Mouse (Mus musculus): ENCODE data around the gene Nfkbil1. TPM values are rescaled to one million over a fixed set of nuclear protein-coding genes. Genes with fewer than 3 reads are reported as not detected.

Nfkbil1 gene
- polyA plus RNA-seq, 2 experiments from 2014 or later: 3.4 to 4.4 TPM

DNA sequence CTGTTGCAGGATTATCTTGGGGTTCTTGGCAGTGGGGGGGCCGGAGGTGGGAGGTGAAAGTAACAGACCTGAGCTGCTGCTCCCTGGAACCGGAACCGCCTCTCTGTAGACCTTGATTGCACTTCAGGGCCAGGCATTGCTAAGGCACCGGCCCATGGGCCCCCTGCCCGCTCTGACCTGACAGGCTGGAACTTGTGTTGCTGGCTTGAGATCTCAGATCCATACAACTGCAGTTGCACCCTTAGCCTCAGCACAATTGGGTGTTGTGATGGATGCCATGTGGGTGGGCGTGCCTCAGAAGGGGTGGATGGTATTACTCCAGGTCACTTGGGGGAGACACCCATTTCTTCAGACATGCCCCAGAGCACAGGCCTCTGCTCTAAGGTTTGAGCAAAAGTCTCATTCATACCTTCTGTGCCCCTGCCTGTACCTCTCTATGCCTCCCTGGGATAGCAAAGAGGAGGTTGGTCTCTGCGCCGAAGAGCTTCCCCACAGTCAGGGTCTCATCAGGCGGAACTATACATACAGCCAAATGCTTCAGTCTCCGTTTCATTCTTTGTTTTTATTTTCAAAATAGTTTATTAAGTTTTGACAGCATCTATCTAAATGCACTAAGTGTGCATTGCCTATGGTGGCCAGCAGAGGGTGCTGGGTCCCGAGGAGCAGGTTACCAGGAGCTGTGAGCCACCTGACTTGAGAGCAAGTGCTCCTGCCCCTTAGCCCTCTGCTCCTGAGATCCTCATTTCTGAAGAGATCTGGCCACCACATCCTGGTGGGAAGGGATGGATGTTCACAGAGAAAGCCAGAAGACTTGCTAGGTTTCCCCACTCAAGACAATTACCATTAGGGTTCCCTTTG lies 18.9 kb upstream of the Nfkbil1 start:
- peak; percentile 30 for ATAC-seq

- ATAC-seq: no peak
These were observed 17.9 kb upstream of the Nfkbil1 start for GRCm38 (mm10) chr17:35253293-35254093.

- no peak for ATAC-seq
These were observed 17.2 kb upstream of the Nfkbil1 start for GRCm38 (mm10) chr17:35252619-35253292.

GRCm38 (mm10) chr17:35251981-35252380 lies 16.4 kb upstream of the Nfkbil1 start:
- ATAC-seq: no peak

DNA sequence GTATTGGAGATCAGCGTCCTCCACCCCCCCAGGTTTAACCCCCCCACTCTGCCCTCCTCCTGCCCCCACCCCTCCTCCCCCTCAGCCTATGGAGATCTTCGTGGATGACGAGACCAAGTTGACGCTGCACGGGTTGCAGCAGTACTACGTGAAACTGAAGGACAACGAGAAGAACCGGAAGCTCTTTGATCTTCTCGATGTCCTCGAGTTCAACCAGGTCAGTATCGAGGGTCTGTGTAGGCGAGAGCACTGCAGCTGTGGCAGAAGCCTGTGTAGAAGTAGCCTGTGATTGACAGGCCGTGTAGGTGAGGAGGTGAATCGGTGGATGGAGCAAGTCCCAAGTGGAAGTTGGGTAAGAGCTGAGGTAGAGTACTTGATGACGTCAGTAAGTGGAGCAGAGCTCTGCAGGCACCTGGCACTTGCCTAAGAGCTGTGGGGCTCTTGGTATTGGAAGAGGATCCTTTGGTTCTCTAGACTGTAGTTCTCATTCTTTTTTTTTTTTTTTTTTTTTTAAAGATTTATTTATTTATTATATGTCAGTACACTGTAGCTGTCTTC lies 15.6 kb upstream of the Nfkbil1 start:
- no peak for ATAC-seq

DNA sequence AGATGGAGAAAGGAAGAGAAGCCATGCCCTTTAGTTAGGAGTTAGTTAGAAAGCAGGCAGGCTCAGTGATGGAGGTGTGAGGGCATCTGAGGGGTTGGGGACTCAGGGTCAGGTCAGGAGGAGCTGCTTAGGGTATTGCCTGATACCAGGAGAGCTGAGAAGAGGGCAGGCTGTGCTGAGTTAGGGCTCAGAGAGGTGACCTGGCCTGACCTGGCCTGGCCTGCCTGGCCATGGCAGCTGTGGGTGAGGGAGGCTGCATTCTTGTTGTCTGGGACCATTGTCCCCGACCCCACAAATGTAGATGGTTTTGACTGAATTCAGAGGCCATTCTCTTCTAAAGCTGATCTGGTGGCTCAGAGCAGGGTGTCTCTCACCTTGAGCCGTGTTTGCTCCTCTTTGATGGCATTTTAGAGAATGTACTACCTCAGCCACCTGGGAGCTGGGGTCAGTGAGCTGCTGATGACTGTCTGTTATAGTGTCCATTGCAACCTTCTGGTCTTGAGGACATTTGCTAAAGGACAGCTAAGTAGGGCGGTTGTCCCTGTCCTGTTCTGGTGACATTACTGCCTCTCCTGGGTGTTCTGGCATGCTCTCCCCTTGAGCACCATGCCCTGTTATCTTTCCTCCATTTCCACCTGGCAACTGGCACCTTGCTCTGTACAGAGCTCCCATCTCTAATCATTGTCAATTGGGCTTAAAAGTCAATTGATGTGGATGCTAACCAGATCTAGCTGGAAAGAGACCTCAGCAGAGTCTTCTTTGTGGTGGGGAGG lies 14.9 kb upstream of the Nfkbil1 start:
- ATAC-seq: no peak

DNA sequence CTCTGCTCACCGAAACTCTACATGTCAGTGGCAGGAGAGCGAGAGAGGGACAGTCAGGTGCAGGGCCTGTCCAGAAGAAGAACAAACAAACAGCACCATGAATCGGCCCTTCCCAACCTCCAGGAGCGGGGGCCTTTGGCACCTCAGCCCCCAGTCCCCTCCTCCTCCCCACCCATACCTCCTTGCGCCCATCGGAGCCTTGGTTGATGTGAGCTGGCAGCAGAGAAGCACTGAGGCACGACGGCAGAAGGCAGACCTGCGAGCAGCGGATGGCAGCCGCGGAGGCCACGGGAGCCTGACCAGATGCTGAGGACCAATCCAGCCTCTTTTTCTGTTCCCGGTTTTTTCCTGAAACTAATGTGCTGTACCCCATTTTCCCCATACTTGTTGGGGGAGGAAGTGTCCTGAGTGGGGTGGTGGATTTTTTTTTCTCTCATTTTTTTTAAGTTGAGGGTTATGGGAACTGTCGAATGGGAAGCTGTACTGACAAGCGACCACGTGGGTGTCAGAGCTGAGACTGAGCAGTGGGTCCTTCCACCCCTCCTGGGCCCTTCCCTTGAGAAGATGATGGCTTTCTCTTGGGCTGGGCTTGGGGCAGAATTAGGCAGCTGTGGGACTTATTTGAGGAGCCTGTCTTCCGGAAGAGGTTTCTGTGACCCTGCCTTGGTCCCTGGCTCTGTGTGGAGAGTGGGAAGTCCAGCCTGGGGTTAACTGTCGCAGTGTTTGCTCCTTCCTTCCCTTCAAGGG lies 14.0 kb upstream of the Nfkbil1 start:
- no peak for ATAC-seq

DNA sequence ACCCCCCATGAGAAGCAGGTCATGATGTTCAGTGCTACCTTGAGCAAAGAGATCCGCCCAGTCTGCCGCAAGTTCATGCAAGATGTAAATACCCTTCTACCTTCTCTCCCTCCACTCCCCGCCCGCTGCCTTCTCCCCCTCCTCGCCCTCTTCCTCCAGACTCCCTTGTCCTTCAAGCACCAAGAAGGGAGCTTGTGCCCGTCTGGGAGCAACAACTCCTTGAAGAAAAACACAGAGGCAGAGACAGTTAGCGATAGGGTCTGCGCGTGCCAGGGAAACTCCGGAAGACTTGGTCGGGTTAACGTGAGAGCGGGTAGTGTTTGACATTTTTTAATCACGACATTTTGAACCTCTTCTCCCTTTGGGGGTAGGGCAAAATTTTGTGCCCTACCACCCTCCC lies 13.4 kb upstream of the Nfkbil1 start:
- no peak for ATAC-seq

GRCm38 (mm10) chr17:35247144-35247543 lies 11.6 kb upstream of the Nfkbil1 start:
- ATAC-seq: no peak

GRCm38 (mm10) chr17:35245731-35246623 lies 10.4 kb upstream of the Nfkbil1 start:
- ATAC-seq: no peak

DNA sequence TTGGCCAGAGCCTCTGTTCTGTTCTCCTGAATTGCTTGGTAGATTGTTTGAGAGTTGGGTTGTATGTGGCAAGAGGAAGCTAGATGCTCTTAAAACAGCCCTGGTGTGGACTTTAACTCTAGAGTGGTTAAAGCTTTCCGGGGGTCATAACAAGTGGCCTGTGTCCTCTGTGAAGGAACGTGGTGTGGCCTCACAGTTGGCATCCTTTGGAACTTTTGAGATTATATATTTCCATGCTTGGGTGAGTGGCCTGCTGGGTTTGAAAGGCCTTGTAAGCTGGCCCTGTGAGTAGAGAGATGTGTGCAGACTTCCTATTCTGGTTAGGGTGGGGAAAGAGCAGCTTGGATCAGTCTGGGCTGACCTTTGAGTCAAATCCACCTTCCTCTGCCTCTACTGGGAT lies 9.4 kb upstream of the Nfkbil1 start:
- no peak for ATAC-seq

DNA sequence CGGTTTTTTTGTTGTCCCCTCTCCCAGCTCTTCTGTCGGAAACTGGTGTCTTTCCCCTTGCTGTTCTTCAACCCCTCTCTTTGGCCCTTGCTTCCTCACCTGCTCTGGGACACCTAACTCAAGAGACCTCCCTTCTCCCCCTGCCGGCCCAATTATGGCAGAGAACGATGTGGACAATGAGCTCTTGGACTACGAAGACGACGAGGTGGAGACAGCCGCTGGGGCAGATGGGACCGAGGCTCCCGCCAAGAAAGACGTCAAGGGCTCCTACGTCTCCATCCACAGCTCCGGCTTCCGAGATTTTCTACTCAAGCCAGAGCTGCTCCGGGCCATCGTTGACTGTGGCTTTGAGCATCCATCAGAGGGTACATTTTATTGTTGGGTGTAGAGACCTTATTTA lies 7.5 kb upstream of the Nfkbil1 start:
- no peak for ATAC-seq

GRCm38 (mm10) chr17:35242015-35242941 lies 6.7 kb upstream of the Nfkbil1 start:
- ATAC-seq: peak; percentile 32

DNA sequence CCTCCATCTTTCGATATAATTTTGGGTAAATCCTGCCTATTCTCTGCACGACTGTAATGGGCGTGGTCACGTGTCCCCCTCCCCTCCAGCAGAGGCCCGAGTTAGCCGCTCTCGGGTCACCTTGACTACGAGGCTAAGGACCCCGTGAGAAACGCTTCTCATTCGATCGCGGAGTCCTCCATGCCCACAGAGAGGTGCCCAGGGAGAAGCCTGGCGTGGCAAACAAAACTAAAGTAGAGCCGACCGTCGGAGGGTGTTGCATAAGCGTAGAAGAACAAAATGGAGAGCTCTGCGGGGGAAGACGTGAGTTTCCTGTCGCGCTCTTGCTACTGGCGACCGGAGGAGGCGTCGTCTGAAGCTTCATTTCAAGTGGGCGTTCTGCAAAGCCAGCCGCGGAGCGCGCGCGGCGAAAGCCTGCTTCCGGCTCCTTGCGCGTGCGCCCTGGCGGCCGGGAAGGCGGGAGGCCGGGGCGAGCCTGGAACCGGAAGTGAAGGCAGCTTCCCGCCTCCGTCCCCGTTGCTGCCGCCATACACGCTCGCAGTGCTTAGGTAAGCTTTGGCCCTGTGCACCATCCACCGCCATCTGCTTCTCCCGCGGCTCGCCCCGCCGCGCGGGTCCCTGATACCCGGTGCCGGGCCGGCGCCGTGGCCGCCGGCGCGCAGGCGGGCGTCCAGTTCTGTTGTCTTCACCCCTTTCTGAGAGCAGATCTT lies 5.9 kb upstream of the Nfkbil1 start, which contains the start of gene Ddx39b:
Gene Ddx39b, plus strand, starts transcription at position 442 of the 710 bp plus-strand sequence.
- peak; percentile 70 for ATAC-seq

DNA sequence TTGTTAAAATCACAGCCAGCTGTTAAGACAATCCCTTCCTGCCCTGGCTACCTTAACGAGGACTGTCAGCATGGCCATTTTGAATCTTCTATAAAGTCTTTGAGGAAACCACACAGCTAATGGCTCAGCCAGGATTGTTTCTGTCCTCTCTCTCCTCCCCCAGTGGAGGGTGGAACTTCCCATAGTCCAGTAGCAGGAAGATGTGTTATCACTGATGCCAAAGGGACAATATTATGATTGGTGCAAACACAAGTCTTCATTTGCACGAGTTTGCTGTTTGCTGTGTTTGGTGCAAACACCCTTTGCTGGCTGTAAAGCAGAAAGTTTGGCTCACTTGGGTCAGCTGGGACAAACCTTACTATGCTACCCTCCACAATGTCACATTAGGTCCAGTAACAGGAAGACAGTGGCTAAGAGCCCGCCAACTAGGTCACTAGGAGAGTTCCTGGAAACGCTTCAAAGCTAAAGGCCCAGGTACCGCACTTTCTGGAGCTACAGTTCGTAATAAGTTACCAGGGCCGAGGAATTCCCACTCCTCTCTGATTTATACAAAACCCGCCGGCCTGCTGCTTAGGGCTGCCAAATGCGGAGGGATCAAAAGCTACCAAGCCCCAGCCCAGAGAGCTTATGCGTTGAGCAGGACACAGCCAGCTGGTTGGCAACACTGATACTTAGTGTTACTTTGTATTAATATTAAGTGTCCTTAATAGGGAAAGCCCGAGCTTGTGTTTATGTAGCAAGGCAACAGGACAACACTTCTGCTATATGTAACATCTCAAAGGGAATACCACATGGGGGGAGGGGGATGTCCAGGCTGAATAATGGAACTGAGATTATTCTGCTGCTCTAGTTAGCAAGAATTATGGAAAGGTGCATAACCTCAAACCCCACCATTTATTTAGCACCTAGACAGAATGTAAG lies 5.1 kb upstream of the Nfkbil1 start:
- ATAC-seq: no peak

DNA sequence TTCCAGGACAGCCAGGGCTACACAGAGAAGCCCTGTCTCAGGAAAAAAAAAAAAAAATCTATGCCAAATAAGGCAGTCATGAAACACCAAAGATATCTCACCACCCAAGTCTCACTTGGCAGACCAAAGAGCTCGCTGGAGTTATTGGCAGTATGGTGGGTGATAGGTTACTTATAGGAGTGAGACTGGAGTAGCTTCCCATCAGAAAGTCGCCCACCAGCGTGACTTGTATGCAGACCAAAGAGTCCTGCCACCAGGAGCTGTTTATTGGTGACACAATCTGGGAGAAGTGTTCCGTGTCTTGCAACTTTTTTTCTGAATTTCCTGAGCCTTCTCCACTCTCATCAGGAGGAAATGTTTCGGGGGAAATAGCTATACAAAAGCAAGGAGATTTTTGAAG lies 4.1 kb upstream of the Nfkbil1 start:
- ATAC-seq: no peak

DNA sequence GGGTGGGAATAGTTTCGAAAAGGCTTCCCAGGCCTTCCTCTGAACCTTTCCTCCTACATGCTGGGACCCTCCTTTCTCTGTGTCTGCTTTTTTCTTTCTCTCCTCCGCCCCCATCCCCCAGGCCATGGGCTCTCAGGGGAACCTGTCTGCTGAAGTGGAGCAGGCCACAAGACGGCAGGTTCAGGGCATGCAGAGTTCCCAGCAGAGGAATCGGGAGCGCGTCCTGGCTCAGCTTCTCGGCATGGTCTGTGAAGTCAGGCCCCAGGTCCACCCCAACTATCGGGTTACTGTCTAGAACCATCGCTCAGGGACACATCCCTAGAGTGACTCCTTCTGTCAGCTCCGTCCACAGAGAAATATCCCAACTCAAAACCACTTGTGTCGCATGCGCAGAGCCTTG lies 1.9 kb upstream of the Nfkbil1 start:
- ATAC-seq: no peak

All from activated CD4-positive, CD25-positive, alpha-beta regulatory T cell, adult 4 months (primary cell).